Mouse (Mus musculus): ENCODE data around the gene Il4i1. TPM values are rescaled to one million over a fixed set of nuclear protein-coding genes. Genes with fewer than 3 reads are reported as not detected.
A peak's percentile ranks its signal among the peaks of the same experiment; 100 is the strongest.
"Not testable (repeated sequence)": the region's sequence is repeated elsewhere in the genome, so short reads cannot be mapped to it uniquely, and the experiment has no call there.

Il4i1 gene
- polyA plus RNA-seq, 1 experiment: 9.7 TPM

- under 1% methylated on average over 103 of the region's 108 CpGs for WGBS
- peak; percentile 78 for DNase-seq
- TF ChIP-seq CTCF (conservative IDR thresholded peaks at IDR 0.05; ENCODE audit: insufficient read depth, insufficient read length, low read depth, low read length) (no peak), POLR2A (IDR thresholded peaks at IDR 0.05; ENCODE audit: low read depth, low read length) (no peak)
- Histone ChIP-seq H3K4me1 (ENCODE audit: control insufficient read depth, insufficient read depth, low read length) (peaks cover 21% of the 10 kb centered on the region), H3K27ac (ENCODE audit: insufficient read depth, low read depth, low read length) (peak overlapping the region; percentile 98), H3K27me3 (replicated peaks; ENCODE audit: control insufficient read depth, insufficient read depth, low read length) (no peaks in the 10 kb centered on the region), H3K4me3 (ENCODE audit: insufficient read depth, low read depth, low read length) (peak overlapping the region; percentile 90), H3K36me3 (ENCODE audit: control insufficient read depth, insufficient read depth, low read length) (no peaks in the 10 kb centered on the region)
Observed at GRCm38 (mm10) chr7:44868919-44869696, 52.9 kb downstream of the Il4i1 start.

GRCm38 (mm10) chr7:44869697-44870528 is 53.7 kb downstream of the Il4i1 start, which contains the start of gene Ptov1:
Gene Ptov1 (minus strand): TSS chr7:44869788.
- Histone ChIP-seq H3K27ac (ENCODE audit: insufficient read depth, low read depth, low read length) (peak within 1 kb of the TSS; percentile 98), H3K36me3 (ENCODE audit: control insufficient read depth, insufficient read depth, low read length) (no peaks in the 10 kb centered on the region), H3K4me1 (ENCODE audit: control insufficient read depth, insufficient read depth, low read length) (peaks cover 21% of the 10 kb centered on the region), H3K4me3 (ENCODE audit: insufficient read depth, low read depth, low read length) (peak within 1 kb of the TSS; percentile 90), H3K27me3 (replicated peaks; ENCODE audit: control insufficient read depth, insufficient read depth, low read length) (no peaks in the 10 kb centered on the region)
- peak; percentile 97 for DNase-seq
- 3% methylated on average over 29 of the region's 29 CpGs for WGBS
- peak; percentile 68 for TF ChIP-seq POLR2A (IDR thresholded peaks at IDR 0.05; ENCODE audit: low read depth, low read length)
- TF ChIP-seq CTCF (conservative IDR thresholded peaks at IDR 0.05; ENCODE audit: insufficient read depth, insufficient read length, low read depth, low read length): 0 out of 2 replicates have a peak, but pooled peaks have one; percentile 4

GRCm38 (mm10) chr7:44870614-44871013 is 54.4 kb downstream of the Il4i1 start:
- peaks cover 21% of the 10 kb centered on the region for H3K4me1 ChIP-seq (ENCODE audit: control insufficient read depth, insufficient read depth, low read length)
- no peak for DNase-seq
- no peaks in the 10 kb centered on the region for H3K36me3 ChIP-seq (ENCODE audit: control insufficient read depth, insufficient read depth, low read length)
- H3K27ac ChIP-seq (ENCODE audit: insufficient read depth, low read depth, low read length): no peak overlapping the region
- TF ChIP-seq POLR2A (IDR thresholded peaks at IDR 0.05; ENCODE audit: low read depth, low read length) (no peak), CTCF (conservative IDR thresholded peaks at IDR 0.05; ENCODE audit: insufficient read depth, insufficient read length, low read depth, low read length) (no peak)
- no peak overlapping the region for H3K4me3 ChIP-seq (ENCODE audit: insufficient read depth, low read depth, low read length)
- WGBS: 81% methylated on average over 6 of the region's 6 CpGs
- H3K27me3 ChIP-seq (replicated peaks; ENCODE audit: control insufficient read depth, insufficient read depth, low read length): no peaks in the 10 kb centered on the region

DNA sequence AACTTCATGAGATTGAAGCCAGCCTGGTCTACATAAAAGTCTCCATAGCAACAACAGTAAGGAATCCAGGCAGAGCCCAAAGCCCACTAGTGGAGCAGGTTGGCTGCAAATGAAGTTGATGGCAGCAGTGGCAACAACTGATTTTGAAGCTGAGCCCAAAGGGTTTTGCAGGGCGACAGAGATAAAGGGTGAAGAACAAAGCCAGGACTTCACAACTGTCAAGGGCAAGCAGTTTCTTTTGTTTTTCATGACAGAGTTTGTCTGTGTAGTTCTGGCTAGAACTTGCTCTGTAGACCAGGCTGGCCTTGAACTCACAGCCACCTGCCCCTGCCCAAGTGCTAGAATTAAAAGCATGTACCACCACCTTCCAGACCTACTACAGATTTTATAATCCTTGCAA is 55.0 kb downstream of the Il4i1 start:
- WGBS: 83% methylated on average over 1 of the region's 1 CpGs
- H3K27me3 ChIP-seq (replicated peaks; ENCODE audit: control insufficient read depth, insufficient read depth, low read length): no peaks in the 10 kb centered on the region
- TF ChIP-seq POLR2A (IDR thresholded peaks at IDR 0.05; ENCODE audit: low read depth, low read length): no peak
- TF ChIP-seq CTCF (conservative IDR thresholded peaks at IDR 0.05; ENCODE audit: insufficient read depth, insufficient read length, low read depth, low read length): no peak

GRCm38 (mm10) chr7:44871774-44872173 is 55.6 kb downstream of the Il4i1 start:
- H3K27me3 ChIP-seq (replicated peaks; ENCODE audit: control insufficient read depth, insufficient read depth, low read length); H3K27ac ChIP-seq (ENCODE audit: insufficient read depth, low read depth, low read length); H3K4me3 ChIP-seq (ENCODE audit: insufficient read depth, low read depth, low read length); DNase-seq; H3K36me3 ChIP-seq (ENCODE audit: control insufficient read depth, insufficient read depth, low read length): not testable (repeated sequence)
- H3K4me1 ChIP-seq (ENCODE audit: control insufficient read depth, insufficient read depth, low read length): peaks cover 14% of the 10 kb centered on the region; the same call in 1 of the 2 replicates
- WGBS: 89% methylated on average over 2 of the region's 2 CpGs

More for the DNA sequence above, 55.0 kb downstream of the Il4i1 start:
- Histone ChIP-seq H3K27ac (ENCODE audit: insufficient read depth, low read depth, low read length) (no peak overlapping the region), H3K4me1 (ENCODE audit: control insufficient read depth, insufficient read depth, low read length) (peaks cover 18% of the 10 kb centered on the region), H3K4me3 (ENCODE audit: insufficient read depth, low read depth, low read length) (no peak overlapping the region), H3K36me3 (ENCODE audit: control insufficient read depth, insufficient read depth, low read length) (no peaks in the 10 kb centered on the region)
- no peak for DNase-seq

- H3K4me3 ChIP-seq (ENCODE audit: insufficient read depth, low read depth, low read length): no peak overlapping the region
- H3K36me3 ChIP-seq (ENCODE audit: control insufficient read depth, insufficient read depth, low read length): no peaks in the 10 kb centered on the region; the same call in 1 of the 2 replicates
- DNase-seq: no peak
- TF ChIP-seq CTCF (conservative IDR thresholded peaks at IDR 0.05; ENCODE audit: insufficient read depth, insufficient read length, low read depth, low read length) (no peak), POLR2A (IDR thresholded peaks at IDR 0.05; ENCODE audit: low read depth, low read length) (no peak)
- 82% methylated on average over 14 of the region's 14 CpGs for WGBS
- H3K27ac ChIP-seq (ENCODE audit: insufficient read depth, low read depth, low read length): no peak overlapping the region
- no peaks in the 10 kb centered on the region for H3K27me3 ChIP-seq (replicated peaks; ENCODE audit: control insufficient read depth, insufficient read depth, low read length)
- H3K4me1 ChIP-seq (ENCODE audit: control insufficient read depth, insufficient read depth, low read length): no peaks in the 10 kb centered on the region
Observed at GRCm38 (mm10) chr7:44877833-44878232, 61.6 kb downstream of the Il4i1 start.

GRCm38 (mm10) chr7:44883036-44883435 is 66.8 kb downstream of the Il4i1 start:
- TF ChIP-seq POLR2A (IDR thresholded peaks at IDR 0.05; ENCODE audit: low read depth, low read length) (no peak), CTCF (conservative IDR thresholded peaks at IDR 0.05; ENCODE audit: insufficient read depth, insufficient read length, low read depth, low read length) (no peak)
- DNase-seq: no peak
- Histone ChIP-seq H3K27me3 (replicated peaks; ENCODE audit: control insufficient read depth, insufficient read depth, low read length) (no peaks in the 10 kb centered on the region), H3K36me3 (ENCODE audit: control insufficient read depth, insufficient read depth, low read length) (peaks cover 2% of the 10 kb centered on the region; the same call in 1 of the 2 replicates), H3K27ac (ENCODE audit: insufficient read depth, low read depth, low read length) (no peak overlapping the region), H3K4me3 (ENCODE audit: insufficient read depth, low read depth, low read length) (no peak overlapping the region), H3K4me1 (ENCODE audit: control insufficient read depth, insufficient read depth, low read length) (no peaks in the 10 kb centered on the region)
- 90% methylated on average over 3 of the region's 3 CpGs for WGBS
